Mouse (Mus musculus) lung, postnatal 14 days (tissue): ENCODE results near the gene Klf15.

Experiments used
- DNase-seq: peaks from one replicate; pipeline ENCODE4 v3.0.0; 2021

The Klf15 gene

DNA sequence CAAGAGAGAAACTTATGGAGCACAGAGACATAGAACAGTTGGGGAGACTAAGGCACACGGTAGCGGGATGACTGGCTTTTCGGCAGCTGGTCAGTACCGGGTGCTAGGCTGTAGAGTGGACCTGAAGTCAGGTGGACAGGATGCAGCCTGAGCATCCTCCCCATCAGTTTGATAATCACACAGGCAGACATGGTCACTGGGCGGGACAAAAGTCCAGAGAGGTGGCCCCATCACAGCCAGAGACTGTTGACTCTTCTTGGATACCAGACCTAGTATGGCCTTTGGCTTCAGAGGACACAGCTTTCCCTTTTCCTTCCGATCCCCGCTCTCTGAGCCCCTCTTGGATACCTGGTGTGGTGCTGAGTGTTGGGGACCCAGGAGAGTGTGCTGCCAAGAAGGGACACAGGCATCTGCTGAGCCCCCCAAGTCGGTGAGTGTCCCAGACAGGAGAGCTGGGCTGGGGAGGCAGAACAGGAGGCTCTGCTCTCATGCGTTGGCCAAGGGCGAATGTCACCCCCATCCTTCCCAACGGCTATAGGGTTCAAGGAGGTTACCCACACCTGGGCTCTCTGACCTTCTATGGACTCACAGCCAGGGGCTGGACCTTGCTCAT is 2.8 kb downstream of the Klf15 start:
- DNase-seq: no peak

DNA sequence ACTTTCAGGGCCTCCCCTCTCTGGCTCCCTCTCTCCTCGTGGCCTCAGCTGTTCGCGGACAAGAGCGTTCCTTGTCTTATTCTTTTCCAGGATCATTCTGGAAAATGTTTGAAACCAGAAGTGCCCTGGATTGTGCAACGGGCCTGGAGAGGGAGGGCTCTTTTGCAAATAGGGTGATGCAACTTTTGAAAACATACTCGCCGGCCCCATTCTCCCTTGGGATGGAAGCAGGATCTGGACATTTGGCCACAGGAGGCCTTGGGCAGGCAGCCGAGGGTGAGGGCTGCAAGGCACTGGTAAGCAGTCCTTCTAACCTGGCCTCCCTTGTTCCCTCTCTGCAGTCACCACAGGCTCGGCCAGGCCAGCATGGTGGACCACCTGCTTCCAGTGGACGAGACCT is 3.7 kb downstream of the Klf15 start:
- peak; percentile 77 for DNase-seq

DNA sequence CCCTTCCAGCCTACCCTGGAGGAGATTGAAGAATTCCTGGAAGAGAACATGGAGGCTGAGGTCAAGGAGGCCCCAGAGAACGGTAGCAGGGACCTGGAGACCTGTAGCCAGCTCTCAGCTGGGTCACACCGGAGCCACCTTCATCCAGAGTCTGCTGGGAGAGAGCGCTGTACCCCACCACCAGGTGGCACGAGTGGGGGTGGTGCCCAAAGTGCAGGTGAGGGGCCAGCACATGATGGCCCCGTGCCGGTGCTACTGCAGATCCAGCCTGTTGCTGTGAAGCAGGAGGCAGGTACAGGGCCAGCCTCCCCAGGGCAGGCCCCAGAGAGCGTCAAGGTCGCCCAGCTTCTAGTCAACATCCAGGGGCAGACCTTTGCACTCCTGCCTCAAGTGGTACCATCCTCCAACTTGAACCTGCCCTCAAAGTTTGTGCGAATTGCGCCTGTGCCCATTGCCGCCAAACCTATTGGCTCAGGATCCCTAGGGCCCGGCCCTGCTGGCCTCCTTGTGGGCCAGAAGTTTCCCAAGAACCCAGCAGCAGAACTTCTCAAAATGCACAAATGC is 4.6 kb downstream of the Klf15 start:
- DNase-seq: no peak

DNA sequence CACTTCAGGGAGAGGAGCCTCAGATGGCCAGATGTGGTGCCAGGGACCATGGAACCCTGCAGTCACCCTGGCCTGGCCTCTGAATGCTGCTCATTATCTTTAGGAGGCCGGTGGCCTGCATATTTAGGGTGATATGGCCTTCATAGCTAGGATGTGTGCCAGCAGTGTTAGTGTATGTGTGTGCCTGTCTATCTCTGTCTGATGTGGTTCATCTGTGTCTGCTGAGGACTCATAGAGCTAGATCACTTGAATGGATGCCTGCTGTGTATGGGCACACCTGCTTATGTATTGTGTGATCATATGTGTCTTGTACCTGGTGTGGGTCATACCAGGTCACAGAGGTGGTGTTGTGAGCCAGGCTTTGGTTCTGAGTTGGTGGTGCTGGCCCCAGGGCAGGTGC is 5.8 kb downstream of the Klf15 start:
- no peak for DNase-seq

DNA sequence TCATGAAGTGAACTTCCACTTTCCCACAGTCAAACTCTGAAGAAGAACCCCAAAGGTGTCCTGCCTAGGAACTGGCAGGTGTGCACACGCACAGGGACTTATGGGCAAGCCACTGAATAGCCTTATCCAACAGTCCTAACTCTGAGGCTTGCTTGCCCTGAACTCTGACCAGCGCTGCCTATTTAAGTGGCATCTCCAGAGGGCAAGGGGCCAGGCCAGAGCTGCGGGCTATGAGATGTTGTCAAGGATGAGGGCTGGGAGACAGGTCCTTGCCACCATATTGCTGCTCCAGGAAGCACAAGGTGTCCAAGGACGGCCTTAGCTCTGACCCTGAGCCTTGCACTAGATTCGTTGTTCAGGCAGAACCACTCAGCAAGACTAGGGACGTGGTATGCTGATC is 6.7 kb downstream of the Klf15 start:
- no peak for DNase-seq

DNA sequence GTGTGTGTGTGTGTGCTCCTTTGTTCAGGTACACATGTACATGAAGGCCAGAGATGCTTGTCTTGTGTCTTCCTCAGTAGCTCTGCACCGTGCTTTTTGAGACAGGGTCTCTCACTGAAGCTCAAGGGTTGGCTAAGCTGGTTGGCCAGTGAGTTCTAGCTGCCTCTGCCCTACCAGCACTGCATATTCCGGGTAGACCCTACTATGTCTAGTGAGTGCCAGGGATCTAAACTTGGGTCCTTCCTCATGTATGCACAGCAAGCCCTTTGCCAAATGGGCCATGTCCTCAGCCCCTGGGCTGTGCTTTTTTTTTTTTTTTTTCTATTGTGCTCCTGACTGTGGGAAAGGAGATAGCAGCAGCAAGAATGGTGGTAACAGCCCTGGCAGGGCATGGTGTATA is 7.9 kb downstream of the Klf15 start:
- DNase-seq: no peak

DNA sequence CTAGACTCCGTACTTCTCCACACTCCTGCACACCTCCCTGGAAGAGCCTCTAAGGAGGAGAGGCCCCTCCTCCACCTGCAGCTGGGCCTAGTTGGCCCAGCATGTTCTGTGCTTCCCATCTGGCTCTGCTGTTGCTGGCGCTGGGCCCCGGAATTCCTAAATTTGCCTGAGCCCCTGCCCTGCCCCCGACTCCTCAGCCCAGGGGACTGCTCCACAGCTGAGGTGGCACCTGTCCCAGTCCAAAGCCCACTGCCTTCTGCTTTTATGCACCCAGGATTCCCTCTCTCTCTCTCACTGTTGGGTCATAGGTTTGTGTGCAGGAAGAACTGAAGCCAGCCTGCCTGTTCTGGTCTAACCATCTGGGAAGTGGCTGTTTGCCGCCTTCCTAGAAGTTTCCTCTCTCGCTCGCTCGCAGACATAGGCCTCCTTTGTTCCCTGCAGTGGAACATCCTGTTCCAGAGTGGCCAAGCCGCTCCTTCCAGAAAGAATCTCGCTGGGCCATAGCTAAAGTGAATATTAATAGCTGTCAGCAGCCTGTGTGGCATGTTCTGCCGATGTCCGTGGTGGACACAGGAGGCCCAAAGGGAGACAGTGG is 8.7 kb downstream of the Klf15 start:
- peak; percentile 70 for DNase-seq

DNA sequence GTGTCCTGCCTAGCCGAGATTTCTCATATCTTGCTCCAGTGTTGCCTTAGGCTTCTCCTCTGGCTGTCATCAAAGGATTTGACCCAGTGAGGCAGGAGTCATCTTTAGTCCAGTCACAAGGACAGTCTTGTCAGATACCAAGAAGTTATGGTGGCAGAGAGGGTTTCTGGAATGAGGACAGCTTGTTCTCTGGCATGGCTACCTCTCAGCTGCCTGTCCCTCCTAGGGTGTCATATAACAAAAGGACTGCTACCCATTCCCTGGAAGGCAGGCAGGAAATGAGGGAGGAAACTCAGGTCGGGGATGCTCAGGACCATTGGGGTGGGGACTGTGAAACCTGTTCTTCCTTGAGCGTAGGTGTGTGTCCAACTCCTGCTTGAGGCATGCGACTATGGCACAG is 9.7 kb downstream of the Klf15 start:
- DNase-seq: no peak

DNA sequence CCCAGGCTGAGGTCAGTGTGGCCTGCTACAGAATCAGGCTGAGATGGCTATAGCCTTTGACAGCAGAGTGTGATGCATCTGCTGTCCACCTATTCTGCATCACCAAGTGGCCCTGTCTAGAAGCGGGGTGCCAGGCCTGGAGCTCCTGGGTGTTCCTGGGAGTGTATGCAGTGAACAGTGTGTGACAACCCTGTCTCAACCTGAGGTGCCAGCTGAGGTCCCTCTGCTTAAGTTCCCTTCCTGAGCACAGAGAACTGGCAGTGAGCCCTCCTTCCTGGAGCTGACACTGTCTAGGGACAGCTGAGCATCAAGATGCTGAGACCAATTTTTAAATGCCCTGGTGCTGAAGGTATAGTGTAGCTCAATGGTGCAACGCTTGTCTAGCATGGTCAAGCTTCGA is 10.3 kb downstream of the Klf15 start:
- DNase-seq: no peak

DNA sequence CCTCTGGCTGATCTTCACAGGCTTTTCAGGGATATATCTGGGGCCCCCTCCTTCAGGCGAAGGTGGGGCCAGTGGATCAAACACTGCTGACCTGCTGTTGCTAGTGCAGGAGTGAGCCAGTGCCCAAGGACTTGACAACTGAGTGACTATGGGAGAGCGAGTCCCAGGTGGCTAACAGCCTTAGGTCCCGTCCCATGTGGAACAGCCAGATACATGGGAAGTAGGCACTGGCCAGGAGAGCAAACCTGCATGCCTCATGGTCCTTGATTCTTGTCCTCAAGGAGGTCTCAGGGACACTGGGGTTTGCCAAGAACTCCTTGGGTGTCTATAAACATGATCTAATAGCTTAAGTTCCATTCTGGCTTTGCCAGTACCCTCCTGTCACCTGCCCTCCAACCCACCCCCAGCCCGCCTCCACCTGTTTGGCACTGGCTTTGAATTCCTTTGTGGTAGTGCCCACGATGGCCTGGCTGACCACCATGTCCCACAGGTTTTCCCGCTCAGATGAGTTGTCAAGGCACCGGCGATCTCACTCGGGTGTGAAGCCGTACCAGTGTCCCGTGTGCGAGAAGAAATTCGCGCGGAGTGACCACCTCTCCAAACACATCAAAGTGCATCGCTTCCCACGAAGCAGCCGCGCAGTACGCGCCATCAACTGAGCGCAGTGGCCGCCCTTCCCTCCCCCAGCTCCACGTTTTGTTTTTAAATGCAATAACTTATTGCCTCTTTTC is 11.4 kb downstream of the Klf15 start:
- DNase-seq: no peak

DNA sequence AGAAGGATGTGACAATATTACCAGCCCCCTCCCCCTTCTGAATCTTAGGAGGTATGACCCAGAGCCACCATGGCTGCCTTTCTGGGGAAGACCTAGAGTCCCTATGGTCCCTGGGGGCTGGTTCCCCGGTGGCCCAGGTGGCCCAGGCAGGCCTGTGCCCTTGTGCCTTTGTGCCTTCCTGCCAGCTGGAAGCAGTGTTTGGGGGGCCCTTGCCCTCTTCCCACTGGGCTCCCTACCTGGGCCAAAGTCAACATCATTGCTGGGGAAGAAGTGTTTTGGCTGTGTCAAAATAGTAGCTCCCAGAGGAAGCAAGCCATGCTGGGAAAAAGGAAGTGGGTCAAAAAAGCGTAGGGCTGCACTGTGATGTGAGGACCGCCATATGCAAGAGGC is 12.0 kb downstream of the Klf15 start:
- no peak for DNase-seq

DNA sequence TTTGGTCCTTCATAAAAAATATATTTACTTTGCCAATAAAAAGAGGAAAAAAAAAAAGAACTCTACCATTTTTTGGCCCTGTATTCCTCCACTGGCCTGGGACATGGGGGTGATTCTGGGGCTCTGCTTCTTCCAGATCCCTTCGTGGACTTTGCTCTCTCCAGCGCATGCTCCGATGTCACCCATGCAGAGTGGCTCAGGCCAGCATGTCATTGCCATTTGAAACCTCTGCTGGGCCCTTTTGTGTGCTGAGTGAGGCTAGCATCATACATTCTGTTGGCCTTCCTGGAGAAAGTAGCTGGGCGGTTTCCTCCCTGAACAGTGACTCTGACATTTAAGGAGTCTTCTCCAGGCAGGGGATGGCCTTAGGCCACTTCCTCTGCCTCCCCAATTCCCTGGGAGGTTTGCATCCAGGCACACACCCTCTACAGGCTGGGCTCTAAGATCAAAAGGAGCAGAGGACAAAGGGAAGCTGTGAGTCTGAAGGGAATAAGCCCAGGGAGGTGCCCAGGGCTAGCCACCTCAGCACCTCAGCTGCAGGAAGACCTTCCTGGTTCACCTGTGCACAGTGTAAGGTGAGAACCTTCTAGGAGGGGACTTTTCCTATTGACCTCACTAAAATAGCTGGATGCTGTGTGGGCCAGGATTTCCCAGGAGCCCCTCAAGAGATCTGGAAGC is 12.9 kb downstream of the Klf15 start:
- no peak for DNase-seq

DNA sequence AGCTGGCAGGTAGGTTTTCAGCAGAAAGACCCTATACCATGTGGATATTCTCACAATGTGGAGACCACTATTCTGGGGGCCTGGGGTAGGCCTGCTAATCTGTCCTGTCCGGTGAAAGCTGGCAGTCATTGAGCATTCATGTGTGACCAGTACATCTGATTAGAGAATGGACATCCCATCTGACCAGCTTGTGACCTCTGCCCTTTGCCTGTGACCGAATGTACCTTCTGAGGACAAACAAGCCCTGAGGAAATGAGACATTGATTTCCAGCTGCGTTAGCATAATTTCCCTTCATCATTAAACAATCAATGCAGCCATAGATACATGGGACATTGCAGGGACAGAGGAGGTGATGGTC is 13.5 kb downstream of the Klf15 start:
- no peak for DNase-seq

DNA sequence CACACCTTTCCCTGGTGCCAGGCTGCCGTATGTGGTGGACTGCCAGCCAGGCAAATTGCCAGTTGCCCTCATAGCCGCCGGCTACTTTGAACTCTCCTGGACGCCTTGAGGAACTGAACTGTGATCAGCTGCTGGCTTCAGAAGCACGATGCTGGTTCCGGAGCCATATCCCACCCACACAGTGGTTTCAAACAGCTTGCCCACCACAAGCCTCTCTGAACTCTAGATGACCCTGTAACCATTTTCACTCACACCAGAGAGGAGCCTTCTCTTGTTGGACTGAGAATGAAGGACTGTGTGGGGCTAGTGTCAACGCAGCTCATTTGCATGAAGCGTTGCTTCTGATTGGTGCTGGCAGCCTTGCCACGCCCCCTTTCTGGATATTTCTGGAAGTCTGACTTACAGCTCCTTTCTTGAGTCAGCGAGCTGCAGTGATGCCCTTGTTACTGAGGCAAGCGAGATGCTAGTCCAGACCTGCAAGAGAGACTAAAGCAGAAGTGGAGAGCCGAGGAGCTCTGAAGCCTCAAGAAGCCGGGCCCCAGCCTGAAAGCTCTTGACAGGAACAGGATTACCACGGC is 14.7 kb downstream of the Klf15 start:
- DNase-seq: peak; percentile 58

DNA sequence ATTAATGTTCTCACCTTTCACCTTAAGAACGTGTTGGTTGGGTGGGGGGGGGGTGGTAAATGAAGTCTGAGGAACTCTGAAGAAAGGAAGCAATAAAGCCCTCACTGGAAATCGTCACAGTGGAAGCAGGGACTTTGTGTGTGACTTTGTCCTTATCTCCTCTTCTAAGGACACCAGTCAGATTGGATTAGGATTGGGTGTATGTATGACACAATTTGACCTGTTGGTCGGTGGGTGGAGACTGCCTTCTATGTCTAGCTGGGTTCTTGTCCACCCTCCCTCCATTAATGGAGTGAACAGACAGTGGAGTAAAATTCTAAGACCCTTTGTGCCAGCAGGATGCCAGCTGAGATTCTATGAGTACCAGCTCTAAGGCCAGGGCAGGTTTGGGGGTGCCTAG is 21.9 kb downstream of the Klf15 start:
- no peak for DNase-seq

DNA sequence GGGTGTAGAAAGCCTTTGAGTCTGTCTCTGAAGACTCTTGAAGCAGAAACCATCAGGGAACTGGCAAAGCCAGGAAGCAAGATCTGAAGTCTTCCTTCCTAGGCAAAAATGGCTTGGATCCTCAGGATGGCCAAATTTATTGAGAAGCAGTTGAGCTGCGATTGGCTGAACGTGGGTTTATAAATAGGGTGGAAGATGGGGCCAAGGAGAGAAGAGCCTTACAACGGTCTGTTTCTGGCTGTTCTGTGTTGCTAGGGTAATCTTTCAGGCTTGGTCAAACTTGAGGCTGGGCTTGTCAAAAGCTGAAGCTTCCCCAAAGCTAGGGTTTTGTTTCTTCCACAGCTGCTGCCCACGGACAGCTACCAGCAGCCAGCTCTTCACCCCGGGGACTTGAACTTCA is 22.5 kb downstream of the Klf15 start:
- DNase-seq: no peak

DNA sequence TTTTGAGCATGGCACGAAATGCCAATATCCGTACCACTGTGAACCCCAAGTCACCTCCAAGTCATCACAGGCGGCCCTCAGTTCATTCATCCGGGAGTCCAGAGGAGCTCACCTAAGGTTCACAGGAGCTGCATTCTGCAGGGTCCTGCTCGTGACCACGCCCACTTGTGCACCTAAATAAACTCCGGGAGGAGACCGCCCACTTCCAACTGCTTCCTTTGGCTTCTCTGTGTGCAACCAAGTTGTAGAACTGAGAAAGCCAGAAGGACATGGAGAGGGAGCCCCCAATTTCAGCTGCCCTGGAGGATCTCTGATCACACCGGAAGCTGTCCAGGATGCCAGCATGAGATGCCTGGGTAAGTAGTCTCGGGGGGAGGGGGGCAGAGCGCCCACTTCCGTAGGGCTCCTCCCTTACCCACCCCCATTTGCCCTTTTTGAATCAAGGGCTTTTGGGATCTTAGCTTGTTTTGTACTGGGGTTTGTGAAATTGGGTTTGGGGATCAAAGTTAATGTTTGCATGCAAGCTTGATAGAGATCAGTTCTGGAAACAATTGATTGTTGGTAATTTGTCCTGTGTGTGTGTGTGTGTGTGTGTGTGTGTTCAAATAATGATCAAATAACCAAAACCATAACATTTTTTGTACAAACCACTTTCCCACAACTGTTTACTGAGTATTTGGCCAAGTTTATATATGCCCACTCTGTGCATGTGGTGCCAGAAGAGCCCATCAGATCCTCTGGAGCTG is 24.0 kb downstream of the Klf15 start, which contains the start of gene Aldh1l1:
Gene Aldh1l1 (plus strand): TSS at position 252 of the 746 bp plus-strand sequence.
- no peak for DNase-seq

DNA sequence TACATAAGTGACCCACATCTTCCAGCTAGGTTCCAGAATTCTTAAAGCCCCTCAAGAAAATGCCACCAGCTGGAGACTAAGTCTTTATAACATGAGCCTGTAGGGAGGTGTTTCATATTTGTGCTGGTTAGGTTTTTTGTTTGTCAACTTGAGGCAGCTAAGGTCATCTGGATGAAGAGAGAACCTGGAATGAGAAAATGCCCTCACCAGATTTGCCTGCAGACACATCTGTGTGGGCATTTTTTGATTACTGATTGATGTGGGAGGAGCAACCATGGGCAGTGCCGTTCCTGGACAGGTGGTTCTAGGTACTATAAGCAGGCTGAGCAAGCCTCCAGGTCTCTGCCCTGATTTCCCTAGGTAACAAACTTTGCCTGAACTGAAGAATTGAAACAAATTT is 25.2 kb downstream of the Klf15 start:
- no peak for DNase-seq

DNA sequence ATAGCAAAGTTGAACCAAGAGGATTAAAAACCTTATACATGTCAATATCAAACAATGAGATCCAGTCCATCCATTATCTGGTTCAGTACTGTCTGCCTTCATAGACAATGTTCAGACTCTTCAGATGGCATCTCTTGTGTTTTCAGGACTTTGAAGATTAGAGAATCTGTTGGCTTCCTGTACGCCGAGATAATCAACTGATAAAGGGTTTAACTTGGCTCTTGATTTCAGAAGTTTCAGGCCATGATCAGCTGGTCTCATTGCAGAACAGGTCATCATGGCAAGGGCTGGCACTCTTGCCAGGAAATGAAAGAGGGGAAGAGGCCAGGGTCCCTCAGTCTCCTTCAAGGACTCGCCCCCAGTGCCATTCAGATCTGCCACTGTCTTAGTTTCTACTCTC is 27.2 kb downstream of the Klf15 start:
- no peak for DNase-seq

DNA sequence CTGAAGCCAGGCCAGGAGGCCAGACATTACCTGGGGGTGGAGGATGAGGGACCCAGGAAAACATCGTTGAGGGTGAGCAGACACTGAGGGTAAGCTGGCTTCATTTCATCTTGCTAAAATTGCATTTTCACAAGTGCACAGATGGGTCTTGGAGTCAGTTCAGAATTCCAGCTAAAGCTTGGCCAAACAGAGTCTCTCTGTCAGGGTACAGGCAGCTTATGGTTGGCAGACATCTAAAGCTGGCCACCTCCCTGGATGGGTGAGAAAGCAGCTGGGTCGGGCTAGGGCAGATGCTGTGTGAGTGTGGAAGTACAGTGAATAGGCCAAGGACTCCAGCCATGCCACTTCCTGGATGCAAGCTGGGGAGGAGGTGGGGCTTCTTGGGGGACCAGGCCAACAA is 28.6 kb downstream of the Klf15 start:
- DNase-seq: no peak

DNA sequence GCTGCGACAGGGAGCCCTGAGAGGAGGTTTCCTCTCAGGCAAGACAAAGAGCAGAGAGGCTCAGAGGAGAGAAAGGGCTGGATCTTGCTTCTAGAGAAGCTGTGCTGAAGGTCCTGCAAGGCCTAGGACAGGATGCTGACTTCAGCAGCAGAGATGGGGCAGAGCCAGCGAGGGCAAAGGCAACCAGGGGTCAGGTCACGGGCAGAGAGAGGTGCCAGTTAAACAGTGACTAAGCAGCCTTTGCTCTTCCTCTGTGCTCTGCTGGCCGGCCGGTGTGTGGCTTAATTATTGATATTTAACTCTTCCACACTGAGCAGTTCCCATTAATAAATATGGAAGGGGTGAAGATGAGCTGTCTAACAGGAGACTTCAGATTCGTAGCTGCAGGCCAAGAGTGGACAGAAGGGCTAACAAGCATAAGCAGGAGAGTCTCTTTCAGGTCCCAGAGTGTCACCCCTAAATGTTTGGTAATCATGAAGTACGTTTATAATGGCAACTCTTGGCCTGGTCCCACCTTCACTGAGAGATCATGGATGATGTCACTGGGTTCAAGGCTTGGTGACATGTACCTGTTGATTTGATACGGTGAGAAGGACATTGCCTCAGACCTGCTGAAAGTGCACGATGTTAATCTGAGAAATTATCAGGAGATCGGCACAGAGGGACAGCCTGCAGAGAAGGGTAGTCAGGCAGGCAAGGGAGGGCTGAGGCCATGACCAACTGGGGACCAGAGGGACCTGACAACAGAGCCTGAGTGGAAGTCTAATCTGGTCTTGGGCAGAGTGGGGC is 29.8 kb downstream of the Klf15 start:
- DNase-seq: no peak

DNA sequence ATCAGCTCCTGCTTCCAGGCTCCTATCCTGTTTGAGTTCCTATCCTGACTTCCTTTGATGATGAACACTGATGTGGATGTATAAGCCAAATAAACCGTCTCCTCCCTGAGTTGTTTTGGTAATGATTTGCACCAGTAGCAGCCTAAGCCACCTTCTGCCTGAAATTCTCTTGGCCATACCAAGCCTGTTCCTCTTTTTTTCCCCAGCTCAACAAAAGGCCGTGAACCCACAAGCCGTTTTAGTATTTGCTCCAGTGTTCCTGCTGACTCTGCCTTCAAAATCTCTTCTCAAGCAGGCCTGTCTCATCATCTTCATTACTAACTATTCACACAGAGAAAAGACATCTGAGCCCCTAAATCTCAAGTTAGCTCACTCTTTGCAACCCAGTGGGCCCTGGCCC is 31.8 kb downstream of the Klf15 start:
- no peak for DNase-seq
